Mouse (Mus musculus): ENCODE measurements around the gene Asgr1.

DNA sequence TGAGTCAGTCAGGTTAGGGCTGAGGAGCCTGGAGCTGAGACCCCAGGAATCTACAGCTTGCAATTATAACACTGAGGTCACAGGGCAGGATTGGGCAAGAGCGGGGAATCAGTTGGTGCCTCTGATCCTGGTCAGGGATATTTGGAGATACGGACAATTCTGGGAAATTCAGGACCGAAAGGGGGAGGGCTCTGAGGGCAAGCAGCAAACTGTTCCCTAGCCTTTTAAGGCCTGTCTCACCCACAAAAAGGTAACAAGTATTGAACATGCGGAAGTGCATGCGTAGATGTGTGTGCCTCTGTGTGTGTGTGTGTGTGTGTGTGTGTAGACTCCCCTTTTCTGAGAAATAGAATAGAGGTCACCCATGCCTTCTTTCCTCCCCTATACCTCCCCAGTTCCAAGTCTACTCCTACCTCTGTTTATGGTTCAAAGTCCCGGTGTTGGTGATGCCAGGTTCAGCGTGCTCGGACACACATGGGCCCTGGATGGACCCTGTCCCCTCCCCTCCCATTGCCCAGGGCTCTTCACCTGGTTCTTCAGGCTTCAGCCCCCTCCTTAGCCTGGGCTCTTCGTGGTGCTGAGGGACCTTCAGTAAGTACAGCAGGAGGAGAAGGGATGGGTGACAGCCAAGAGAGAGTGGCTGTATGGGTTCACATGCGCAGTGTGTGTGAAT is at the start of gene Asgr1:
- TF ChIP-seq ZNF384 (IDR thresholded peaks at IDR 0.05; ENCODE audit: low read depth, low read length) (no peak), BHLHE40 (IDR thresholded peaks at IDR 0.05; ENCODE audit: low read depth, low read length) (no peak), CTCF (conservative IDR thresholded peaks at IDR 0.05 in 1 of 2, IDR thresholded peaks at IDR 0.05 in 1 of 2; ENCODE audit: low read depth in 2 of 2, low read length in 2 of 2) (no peak), POLR2A (IDR thresholded peaks at IDR 0.05; ENCODE audit: low read depth, low read length) (no peak), USF1 (IDR thresholded peaks at IDR 0.05; ENCODE audit: low read depth, low read length) (no peak), POLR2AphosphoS2 (IDR thresholded peaks at IDR 0.05; ENCODE audit: low read depth, low read length) (no peak), MEF2A (IDR thresholded peaks at IDR 0.05; ENCODE audit: borderline replicate concordance, low read depth, low read length) (no peak), MAZ (IDR thresholded peaks at IDR 0.05; ENCODE audit: low read depth, low read length) (no peak), TCF12 (IDR thresholded peaks at IDR 0.05; ENCODE audit: low read depth, low read length) (no peak)
